Mouse (Mus musculus) intestine, postnatal 0 days (tissue): ENCODE data around the gene Amotl2. TPM values are rescaled to one million over a fixed set of nuclear protein-coding genes. Genes with fewer than 3 reads are reported as not detected.
A peak's percentile ranks its signal among the peaks of the same experiment; 100 is the strongest.

Experiments used
- ATAC-seq: fragments of 200-750 bp; cut with Nextera tagmentation; 2 replicates; pipeline ENCODE4 v1.8.0; 2017; ENCODE audit warnings: mild to moderate bottlenecking, moderate TSS enrichment, moderate library complexity
- H3K27ac ChIP-seq: fragments of 300-500 bp; sonication (generic); 2 replicates; pipeline ENCODE4 v1.5.1; 2014; ENCODE audit warnings: mild to moderate bottlenecking, low read depth, low read length, moderate library complexity
- H3K27me3 ChIP-seq: fragments of 300-500 bp; sonication (generic); replicated peaks from 2 replicates; pipeline ENCODE4 v1.6.1; 2014; ENCODE audit warnings: low read length, mixed read lengths; ENCODE audit not compliant: control insufficient read depth, insufficient read depth
- H3K36me3 ChIP-seq: fragments of 300-500 bp; sonication (generic); 2 replicates; pipeline ENCODE4 v1.6.1; 2014; ENCODE audit warnings: mild to moderate bottlenecking, moderate library complexity; ENCODE audit not compliant: control insufficient read depth, insufficient read depth
- H3K4me1 ChIP-seq: fragments of 300-500 bp; sonication (generic); replicated peaks from 2 replicates; pipeline ENCODE4 v1.6.1; 2014; ENCODE audit warnings: antibody characterized with exemption, low read length, mixed read lengths; ENCODE audit not compliant: control insufficient read depth, insufficient read depth
- H3K4me2 ChIP-seq: fragments of 300-500 bp; sonication (generic); replicated peaks from 2 replicates; pipeline ENCODE4 v1.6.1; 2014; ENCODE audit warnings: low read depth, mild to moderate bottlenecking, moderate library complexity
- H3K4me3 ChIP-seq: fragments of 300-500 bp; sonication (generic); 2 replicates; pipeline ENCODE4 v1.5.1; 2014; ENCODE audit warnings: low read depth, low read length
- H3K9ac ChIP-seq: fragments of 300-500 bp; sonication (generic); 2 replicates; pipeline ENCODE4 v1.6.1; 2014; ENCODE audit warnings: mild to moderate bottlenecking, low read depth, low read length
- H3K9me3 ChIP-seq: fragments of 300-500 bp; sonication (generic); 2 replicates; pipeline ENCODE4 v1.6.1; 2016; ENCODE audit warnings: mixed run types; ENCODE audit not compliant: control insufficient read depth
- CTCF ChIP-seq: sonication (generic); IDR thresholded peaks from 2 replicates; pipeline ENCODE4 v1.5.1; 2016; ENCODE audit warnings: low read depth, mild to moderate bottlenecking, control low read depth, antibody characterized with exemption, moderate library complexity
- WGBS: fragments of 180-500 bp; shearing (Covaris S2); extraction: QIAGEN DNeasy Blood & Tissue Kit; methylation state at CpG from one replicate; pipeline ENCODE4 v1.1.7; 2014; 5-methylcytosine and 5-hydroxymethylcytosine counted together
- polyA plus RNA-seq: library from polyadenylated mRNA; unstranded; fragments of >200 nt; fragmentation: Nextera tagmentation; extraction: Ambion mirVana; gene quantifications from 2 replicates; pipeline ENCODE4 v1.2.1, GENCODE M21; 2015

Gene Amotl2
- polyA plus RNA-seq, 1 experiment from 2014 or later: 12.4 TPM

GRCm38 (mm10) chr9:102687943-102688342 is 28.5 kb upstream of the Amotl2 start:
- H3K9me3 ChIP-seq: no peaks in the 10 kb centered on the region
- no peak overlapping the region for H3K4me3 ChIP-seq
- 0 out of 2 replicates have a peak, but pooled peaks cover 3% of the 10 kb centered on the region for H3K27me3 ChIP-seq
- H3K27ac ChIP-seq: no peak overlapping the region
- WGBS: 50% methylated on average over 4 of the region's 4 CpGs
- no peak overlapping the region for H3K4me2 ChIP-seq
- no peak for ATAC-seq
- peaks cover 4% of the 10 kb centered on the region; the same call in 1 of the 2 replicates for H3K4me1 ChIP-seq
- H3K36me3 ChIP-seq: no peaks in the 10 kb centered on the region
- no peak for TF ChIP-seq CTCF
- H3K9ac ChIP-seq: no peak overlapping the region

- Histone ChIP-seq H3K4me1 (peaks cover 4% of the 10 kb centered on the region; the same call in 1 of the 2 replicates), H3K9me3 (no peaks in the 10 kb centered on the region), H3K27ac (no peak overlapping the region), H3K27me3 (0 out of 2 replicates have a peak, but pooled peaks cover 3% of the 10 kb centered on the region), H3K9ac (peak overlapping the region; percentile 50), H3K36me3 (no peaks in the 10 kb centered on the region), H3K4me2 (peak overlapping the region; percentile 99), H3K4me3 (peak overlapping the region; percentile 49)
- WGBS: 9% methylated on average over 13 of the region's 13 CpGs
- 0 out of 2 replicates have a peak, but pooled peaks have one; percentile 35 for ATAC-seq
- no peak for TF ChIP-seq CTCF
Observed at GRCm38 (mm10) chr9:102689406-102689939, 27.0 kb upstream of the Amotl2 start.

DNA sequence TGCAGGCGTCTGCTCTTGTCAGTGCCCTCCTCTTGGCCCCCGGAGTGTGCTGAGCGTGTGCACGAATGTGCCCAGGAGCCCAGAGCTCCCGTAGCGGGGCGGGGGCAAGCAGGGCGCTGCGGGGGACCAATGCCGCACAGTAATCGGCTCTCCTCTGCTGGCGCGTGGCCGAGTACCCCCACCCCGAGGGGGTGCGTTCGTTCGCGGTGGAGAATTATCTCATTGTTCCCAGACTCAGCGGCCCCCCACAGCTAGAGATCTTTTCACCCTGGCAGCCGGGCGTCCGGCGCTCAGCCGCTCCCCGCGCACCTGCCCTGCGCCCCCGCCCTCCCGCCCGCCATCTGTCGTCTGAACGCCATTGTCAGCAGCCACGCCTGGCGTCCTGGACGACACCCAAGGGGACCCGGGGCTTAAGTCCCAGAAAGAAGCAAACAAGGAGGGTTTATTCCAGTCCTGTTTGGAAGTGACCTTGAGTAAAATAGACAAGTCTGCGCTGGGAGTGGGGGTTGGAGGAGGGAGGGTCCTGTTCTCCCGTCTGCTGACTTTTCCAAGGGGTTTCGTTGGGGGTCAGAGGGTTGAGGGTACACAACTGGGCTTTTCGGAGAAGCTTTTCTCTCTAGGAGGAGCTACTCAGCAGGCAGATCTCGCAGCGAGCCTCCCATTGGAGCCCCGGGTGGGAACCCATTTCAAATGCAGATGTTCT is 26.4 kb upstream of the Amotl2 start:
- Histone ChIP-seq H3K9ac (peak overlapping the region; percentile 50), H3K4me2 (peak overlapping the region; percentile 99), H3K9me3 (no peaks in the 10 kb centered on the region), H3K27me3 (0 out of 2 replicates have a peak, but pooled peaks cover 3% of the 10 kb centered on the region), H3K36me3 (no peaks in the 10 kb centered on the region), H3K4me1 (peaks cover 4% of the 10 kb centered on the region; the same call in 1 of the 2 replicates), H3K4me3 (peak overlapping the region; percentile 49), H3K27ac (no peak overlapping the region; the same call in 1 of the 2 replicates)
- peak; percentile 62 for ATAC-seq
- TF ChIP-seq CTCF: no peak
- under 1% methylated on average over 44 of the region's 44 CpGs for WGBS

DNA sequence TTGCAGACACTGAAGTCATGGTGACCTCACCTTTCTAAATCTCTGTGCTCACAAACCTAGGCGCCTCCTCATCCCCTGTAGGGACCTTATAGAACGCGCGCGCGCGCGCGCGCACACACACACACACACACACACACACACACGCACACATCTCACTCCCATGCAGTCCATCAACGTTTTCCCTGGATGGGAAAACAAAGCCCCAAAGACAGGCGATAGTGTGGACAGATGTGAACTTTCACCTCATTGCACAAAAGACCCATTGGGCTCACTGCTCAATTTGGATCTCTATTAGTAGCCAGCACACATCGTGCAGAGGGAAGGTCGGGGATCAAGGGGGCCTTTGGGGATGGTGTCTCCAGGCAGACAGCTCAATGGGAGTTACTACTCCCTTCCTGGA is 25.6 kb upstream of the Amotl2 start:
- peak overlapping the region; percentile 49 for H3K4me3 ChIP-seq
- no peak overlapping the region for H3K27ac ChIP-seq
- no peak overlapping the region for H3K9ac ChIP-seq

GRCm38 (mm10) chr9:102692564-102693475 is 23.7 kb upstream of the Amotl2 start:
- no peak for TF ChIP-seq CTCF
- Histone ChIP-seq H3K4me3 (no peak overlapping the region), H3K9me3 (no peaks in the 10 kb centered on the region), H3K36me3 (no peaks in the 10 kb centered on the region), H3K4me2 (no peak overlapping the region), H3K27ac (no peak overlapping the region), H3K27me3 (0 out of 2 replicates have a peak, but pooled peaks cover 3% of the 10 kb centered on the region), H3K9ac (no peak overlapping the region), H3K4me1 (peaks cover 4% of the 10 kb centered on the region; the same call in 1 of the 2 replicates)
- 34% methylated on average over 9 of the region's 9 CpGs for WGBS
- ATAC-seq: peak; percentile 70

More for the DNA sequence above, 25.6 kb upstream of the Amotl2 start:
- 23% methylated on average over 15 of the region's 15 CpGs for WGBS
- Histone ChIP-seq H3K4me1 (peaks cover 4% of the 10 kb centered on the region; the same call in 1 of the 2 replicates), H3K4me2 (peak overlapping the region; percentile 99), H3K27me3 (0 out of 2 replicates have a peak, but pooled peaks cover 3% of the 10 kb centered on the region), H3K9me3 (no peaks in the 10 kb centered on the region), H3K36me3 (no peaks in the 10 kb centered on the region)
- ATAC-seq: no peak
- no peak for TF ChIP-seq CTCF
